Mouse (Mus musculus) erythroblast, embryonic 14.5 days (primary cell): Measurements from ENCODE around the gene Sostdc1.

Experiments used
- GATA1 ChIP-seq: IDR thresholded peaks from 2 replicates; pipeline ENCODE4 v1.6.1; 2012; ENCODE audit warnings: low read length, inconsistent platforms, mixed read lengths
- TAL1 ChIP-seq: IDR thresholded peaks from 3 replicates; pipeline ENCODE4 v1.6.1; 2012; ENCODE audit warnings: low read length, inconsistent platforms, mixed read lengths

DNA sequence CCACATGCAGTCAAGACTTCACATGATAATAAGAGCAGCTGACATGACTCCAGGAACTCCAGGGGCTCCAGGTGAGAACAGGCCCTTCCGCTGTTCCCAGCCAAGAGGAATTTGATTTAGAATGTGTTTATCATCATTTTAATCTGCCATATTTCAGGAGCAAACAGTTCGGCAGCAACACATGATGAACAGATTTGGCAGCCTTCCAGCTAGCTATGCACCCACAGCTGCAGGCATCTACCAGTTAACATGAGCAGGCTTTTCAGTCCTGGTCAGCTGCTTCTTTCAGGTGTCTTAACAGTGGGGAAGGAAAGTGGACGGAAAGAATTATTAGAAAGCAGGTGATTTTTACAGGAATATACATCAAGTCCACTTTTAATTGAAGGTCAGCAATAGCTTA lies 39.1 kb upstream of the Sostdc1 start:
- TF ChIP-seq GATA1: no peak
- TF ChIP-seq TAL1: no peak
